Mouse (Mus musculus): ENCODE measurements at regions not wholly inside any gene's neighbourhood (a gene's known extent, or its start where the extent isn't known, plus 50 kb on each side); places are given as distances from the start of the nearest gene placed in this dataset.

GRCm38 (mm10) chr12:74516527-74516926 is 200.3 kb upstream of the Gm11042 start:
- no peak for DNase-seq

DNA sequence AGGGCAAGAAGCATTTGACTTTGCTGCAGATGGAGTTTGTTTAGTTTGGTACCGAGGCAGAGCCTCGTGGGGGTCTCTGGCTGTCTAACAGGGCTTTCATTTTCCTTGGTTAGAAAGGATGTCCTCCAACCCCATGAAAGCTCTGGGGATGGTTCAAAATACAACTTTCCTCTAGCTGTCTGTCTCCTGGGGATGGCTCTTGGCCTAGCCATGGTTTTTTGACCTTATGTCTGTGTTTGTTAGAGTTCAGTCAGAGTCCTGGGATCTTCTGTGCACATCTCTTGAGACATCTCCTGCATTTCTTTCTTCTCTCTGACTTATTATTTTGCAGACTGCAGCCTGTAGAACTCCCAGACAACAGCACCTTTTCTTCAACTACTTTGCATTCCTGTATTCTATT is 186.6 kb upstream of the Gm11042 start:
- DNase-seq = no peak

GRCm38 (mm10) chr12:74477619-74478018 is 161.4 kb upstream of the Gm11042 start:
- DNase-seq = no peak

- no peak for DNase-seq
Measured at GRCm38 (mm10) chr12:74474741-74475140, 158.5 kb upstream of the Gm11042 start.

- DNase-seq = no peak
Measured at GRCm38 (mm10) chr12:74458521-74458920, 142.3 kb upstream of the Gm11042 start.

DNA sequence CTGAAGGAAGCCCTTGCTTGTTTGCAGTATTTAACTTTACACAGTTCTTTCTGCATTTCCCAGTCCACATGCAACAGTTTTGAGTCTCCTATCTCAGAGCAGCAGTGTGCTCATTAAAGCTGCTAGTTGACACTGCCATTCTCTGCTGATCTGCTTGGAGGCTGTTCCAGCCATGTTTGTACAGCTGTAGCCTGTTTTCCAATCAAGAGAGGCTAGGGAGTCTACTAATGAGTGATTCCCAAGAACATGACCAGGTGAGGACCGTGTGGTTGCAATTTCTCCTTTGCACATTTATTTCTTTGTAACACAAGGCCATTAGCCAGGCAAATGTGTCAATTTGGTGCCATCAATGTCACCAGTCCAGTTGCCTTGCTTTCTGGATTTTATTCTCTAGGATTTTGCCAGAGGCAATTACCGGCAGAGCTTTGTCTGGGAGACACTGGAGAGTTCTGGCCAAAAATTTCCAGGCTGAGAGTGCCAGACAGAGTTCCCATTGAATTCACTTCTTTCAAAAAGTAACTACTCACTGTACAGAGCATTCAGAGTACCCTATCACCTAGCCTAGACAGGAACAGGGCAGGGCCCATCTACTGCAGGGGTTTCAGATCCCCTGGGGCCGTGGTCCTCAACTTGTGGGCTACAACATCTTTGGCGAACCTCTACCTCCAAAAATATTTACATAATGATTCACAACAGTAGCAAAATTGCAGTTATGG is 136.3 kb upstream of the Gm11042 start:
- DNase-seq = no peak

- no peak for DNase-seq
Measured at GRCm38 (mm10) chr12:74448248-74448647, 132.1 kb upstream of the Gm11042 start.

DNA sequence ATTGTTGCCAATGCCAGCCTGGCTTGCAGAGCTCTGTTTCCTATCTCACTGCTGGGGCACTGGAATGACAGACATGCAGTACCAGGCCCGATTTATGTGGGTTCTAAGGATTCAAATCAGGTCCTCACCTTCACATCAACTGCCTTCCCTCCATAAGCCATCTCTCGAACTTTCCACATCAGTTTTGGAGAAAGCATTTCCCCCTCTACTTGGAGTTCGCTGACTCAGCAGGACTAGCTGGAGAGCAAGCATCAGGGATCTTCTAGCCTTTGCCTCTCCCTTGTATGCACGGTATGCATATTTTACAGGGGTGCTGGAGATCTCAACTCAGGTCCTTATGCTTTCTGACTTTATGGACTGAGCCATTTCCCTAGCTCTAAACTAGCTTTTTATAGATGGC is 118.7 kb upstream of the Gm11042 start:
- DNase-seq = no peak

GRCm38 (mm10) chr12:74414738-74415137 is 98.5 kb upstream of the Gm11042 start:
- DNase-seq = no peak

- DNase-seq = no peak
Measured at GRCm38 (mm10) chr12:74410511-74410910, 94.3 kb upstream of the Gm11042 start.

DNA sequence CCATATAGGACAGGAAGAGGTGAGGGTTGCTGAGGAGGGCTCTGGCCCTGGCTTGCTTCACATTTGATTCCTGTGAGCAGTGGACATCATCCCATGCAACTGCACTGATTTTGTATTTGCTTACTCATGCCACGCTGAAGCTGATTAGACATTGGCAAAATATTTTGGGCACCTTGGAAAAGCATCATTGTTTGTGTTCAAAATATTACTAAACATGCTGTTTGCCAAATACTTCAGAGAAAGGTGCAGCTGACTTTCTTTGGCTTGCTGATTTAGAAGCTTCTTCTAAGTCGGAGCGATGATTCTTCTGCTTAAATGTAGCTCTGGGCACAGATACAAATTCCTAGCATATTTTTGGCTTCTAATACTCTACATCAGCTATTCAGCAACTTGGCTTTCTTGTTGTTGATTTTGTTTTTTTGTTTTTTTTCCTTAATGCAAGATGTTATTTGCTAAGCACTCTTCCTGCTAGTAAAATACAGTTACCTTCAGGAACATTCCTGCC is 91.4 kb upstream of the Gm11042 start:
- DNase-seq = no peak

- no peak for DNase-seq
Measured at GRCm38 (mm10) chr12:74389811-74390210, 73.6 kb upstream of the Gm11042 start.
